Mouse (Mus musculus) spleen, adult 2 months (tissue): ENCODE data around the gene Fam107a.

ENCODE experiments used
- CTCF ChIP-seq: fragments of 200-500 bp; IDR thresholded peaks from 2 replicates; pipeline ENCODE4 v1.5.1; 2011; ENCODE audit warnings: mild to moderate bottlenecking, inconsistent platforms; ENCODE audit not compliant: insufficient read depth, insufficient read length, insufficient replicate concordance; ENCODE audit errors: extremely low read depth
- POLR2A ChIP-seq: fragments of 200-500 bp; IDR thresholded peaks from 2 replicates; pipeline ENCODE4 v1.6.1; 2011; ENCODE audit warnings: low read depth, low read length, inconsistent platforms

DNA sequence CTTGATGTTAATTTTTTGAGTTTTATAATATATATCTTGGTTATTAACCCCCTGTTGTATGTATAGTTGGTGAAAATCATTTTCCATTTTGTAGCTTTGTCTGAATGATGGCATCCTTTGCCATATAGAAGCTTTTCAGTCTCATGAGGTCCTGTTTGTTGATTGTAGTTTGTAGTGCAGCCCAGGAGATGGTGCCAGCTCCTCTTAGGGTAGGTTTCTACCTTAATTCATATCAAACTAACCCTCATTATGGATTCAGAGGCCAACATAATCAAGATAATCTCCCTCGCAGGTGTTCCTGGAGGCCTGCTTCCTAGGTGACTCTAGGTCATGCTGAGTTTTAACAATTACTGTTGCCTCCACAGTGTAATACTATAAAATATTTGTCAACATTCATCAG is 55.6 kb downstream of the Fam107a start:
- no peak for TF ChIP-seq CTCF
- TF ChIP-seq POLR2A, result no peak
